Mouse (Mus musculus) lung, embryonic 16.5 days (tissue): ENCODE measurements around the gene Hrh3. TPM values are rescaled to one million over a fixed set of nuclear protein-coding genes. Genes with fewer than 3 reads are reported as not detected.

Experiments used
- ATAC-seq: fragments of 200-750 bp; cut with Nextera tagmentation; 2 replicates; pipeline ENCODE4 v1.8.0; 2017; ENCODE audit warnings: low read depth, mild to moderate bottlenecking, moderate library complexity
- H3K27ac ChIP-seq: fragments of 300-500 bp; sonication (generic); 2 replicates; pipeline ENCODE4 v1.5.1; 2014; ENCODE audit warnings: mild to moderate bottlenecking, control low read depth, low read length
- H3K27me3 ChIP-seq: fragments of 300-500 bp; sonication (generic); 2 replicates; pipeline ENCODE4 v1.6.1; 2014; ENCODE audit warnings: low read depth, low read length, mixed read lengths; ENCODE audit not compliant: control insufficient read depth, insufficient read depth
- H3K36me3 ChIP-seq: fragments of 300-500 bp; sonication (generic); 2 replicates; pipeline ENCODE4 v1.6.1; 2014; ENCODE audit warnings: low read length; ENCODE audit not compliant: control insufficient read depth, insufficient read depth
- H3K4me1 ChIP-seq: fragments of 300-500 bp; sonication (generic); replicated peaks from 2 replicates; pipeline ENCODE4 v1.6.1; 2014; ENCODE audit warnings: low read length, mixed read lengths; ENCODE audit not compliant: control insufficient read depth, insufficient read depth
- H3K4me2 ChIP-seq: fragments of 300-500 bp; sonication (generic); 2 replicates; pipeline ENCODE4 v1.6.1; 2014; ENCODE audit warnings: low read depth, low read length, control low read depth
- H3K4me3 ChIP-seq: fragments of 300-500 bp; sonication (generic); 2 replicates; pipeline ENCODE4 v1.5.1; 2014; ENCODE audit warnings: mild to moderate bottlenecking, low read length, control low read depth
- H3K9ac ChIP-seq: fragments of 300-500 bp; sonication (generic); 2 replicates; pipeline ENCODE4 v1.6.1; 2014; ENCODE audit warnings: low read length, control low read depth
- H3K9me3 ChIP-seq: fragments of 300-500 bp; sonication (generic); 2 replicates; pipeline ENCODE4 v1.6.1; 2016; ENCODE audit warnings: low read length; ENCODE audit not compliant: control insufficient read depth
- WGBS: fragments of 180-500 bp; shearing (Covaris S2); extraction: QIAGEN DNeasy Blood & Tissue Kit; methylation state at CpG from one replicate; pipeline ENCODE4 v1.1.7; 2014; 5-methylcytosine and 5-hydroxymethylcytosine counted together
- polyA plus RNA-seq: library from polyadenylated mRNA; unstranded; fragments of >200 nt; fragmentation: Nextera tagmentation; extraction: Ambion mirVana; gene quantifications from 2 replicates; pipeline ENCODE4 v1.2.1, GENCODE M21; 2015

Hrh3 gene
- polyA plus RNA-seq, 1 experiment from 2014 or later, result not detected

GRCm38 (mm10) chr2:180097585-180097984 is 6.7 kb downstream of the Hrh3 start:
- H3K9me3 ChIP-seq, result no peaks in the 10 kb centered on the region
- H3K9ac ChIP-seq, result no peak overlapping the region
- no peaks in the 10 kb centered on the region for H3K36me3 ChIP-seq
- ATAC-seq, result no peak
- H3K27me3 ChIP-seq, result peaks cover 40% of the 10 kb centered on the region
- no peaks in the 10 kb centered on the region for H3K4me1 ChIP-seq
- no peak overlapping the region for H3K4me2 ChIP-seq
- WGBS, result 28% methylated on average over 3 of the region's 3 CpGs
- H3K27ac ChIP-seq, result no peak overlapping the region
- H3K4me3 ChIP-seq, result no peak overlapping the region

- peaks cover 21% of the 10 kb centered on the region for H3K27me3 ChIP-seq
- H3K9me3 ChIP-seq, result no peaks in the 10 kb centered on the region
- WGBS, result 29% methylated on average over 5 of the region's 5 CpGs
- no peak overlapping the region for H3K4me2 ChIP-seq
- no peaks in the 10 kb centered on the region for H3K36me3 ChIP-seq
- no peak overlapping the region for H3K4me3 ChIP-seq
- peak; percentile 45; the same call in 1 of the 2 replicates for ATAC-seq
- H3K9ac ChIP-seq, result no peak overlapping the region
- H3K4me1 ChIP-seq, result no peaks in the 10 kb centered on the region
- H3K27ac ChIP-seq, result no peak overlapping the region
Measured at GRCm38 (mm10) chr2:180095711-180096110, 8.6 kb downstream of the Hrh3 start.

- ATAC-seq, result no peak
- no peaks in the 10 kb centered on the region; the same call in 1 of the 2 replicates for H3K27me3 ChIP-seq
- no peak overlapping the region for H3K9ac ChIP-seq
- H3K4me1 ChIP-seq, result no peaks in the 10 kb centered on the region
- H3K4me3 ChIP-seq, result no peak overlapping the region
- H3K36me3 ChIP-seq, result peaks cover 3% of the 10 kb centered on the region; the same call in 1 of the 2 replicates
- 49% methylated on average over 11 of the region's 11 CpGs for WGBS
- no peak overlapping the region for H3K4me2 ChIP-seq
- H3K9me3 ChIP-seq, result no peaks in the 10 kb centered on the region
- no peak overlapping the region for H3K27ac ChIP-seq
Measured at GRCm38 (mm10) chr2:180090285-180090684, 14.0 kb downstream of the Hrh3 start.

- Histone ChIP-seq H3K9ac (no peak overlapping the region), H3K4me1 (no peaks in the 10 kb centered on the region), H3K9me3 (no peaks in the 10 kb centered on the region), H3K4me3 (no peak overlapping the region), H3K27me3 (no peaks in the 10 kb centered on the region; the same call in 1 of the 2 replicates), H3K4me2 (no peak overlapping the region), H3K36me3 (peaks cover 4% of the 10 kb centered on the region; the same call in 1 of the 2 replicates), H3K27ac (no peak overlapping the region)
- ATAC-seq, result no peak
- 80% methylated on average over 4 of the region's 4 CpGs for WGBS
Measured at GRCm38 (mm10) chr2:180087472-180087871, 16.8 kb downstream of the Hrh3 start.

GRCm38 (mm10) chr2:180086637-180087027 is 17.7 kb downstream of the Hrh3 start:
- H3K9me3 ChIP-seq, result no peaks in the 10 kb centered on the region
- 83% methylated on average over 5 of the region's 5 CpGs for WGBS

GRCm38 (mm10) chr2:180085926-180086636 is 18.2 kb downstream of the Hrh3 start:
- ATAC-seq, result no peak

More at GRCm38 (mm10) chr2:180086637-180087027, 17.7 kb downstream of the Hrh3 start:
- ATAC-seq, result no peak
- H3K27ac ChIP-seq, result no peak overlapping the region
- no peaks in the 10 kb centered on the region for H3K4me1 ChIP-seq
- H3K36me3 ChIP-seq, result peaks cover 4% of the 10 kb centered on the region; the same call in 1 of the 2 replicates
- no peak overlapping the region for H3K4me3 ChIP-seq
- no peak overlapping the region for H3K9ac ChIP-seq
- no peak overlapping the region for H3K4me2 ChIP-seq
- no peaks in the 10 kb centered on the region; the same call in 1 of the 2 replicates for H3K27me3 ChIP-seq

GRCm38 (mm10) chr2:180084565-180084964 is 19.7 kb downstream of the Hrh3 start:
- ATAC-seq, result no peak
- H3K9me3 ChIP-seq, result no peaks in the 10 kb centered on the region
- H3K4me1 ChIP-seq, result no peaks in the 10 kb centered on the region
- H3K27me3 ChIP-seq, result no peaks in the 10 kb centered on the region
- H3K4me3 ChIP-seq, result no peak overlapping the region
- H3K27ac ChIP-seq, result no peak overlapping the region
- H3K36me3 ChIP-seq, result peaks cover 4% of the 10 kb centered on the region; the same call in 1 of the 2 replicates
- no peak overlapping the region for H3K9ac ChIP-seq
- H3K4me2 ChIP-seq, result no peak overlapping the region
- 17% methylated on average over 3 of the region's 3 CpGs for WGBS

More at GRCm38 (mm10) chr2:180085926-180086636, 18.2 kb downstream of the Hrh3 start:
- Histone ChIP-seq H3K9me3 (no peaks in the 10 kb centered on the region), H3K4me1 (no peaks in the 10 kb centered on the region), H3K27me3 (no peaks in the 10 kb centered on the region; the same call in 1 of the 2 replicates), H3K36me3 (peaks cover 4% of the 10 kb centered on the region; the same call in 1 of the 2 replicates), H3K4me2 (no peak overlapping the region), H3K27ac (no peak overlapping the region), H3K4me3 (no peak overlapping the region), H3K9ac (no peak overlapping the region)
- 65% methylated on average over 16 of the region's 16 CpGs for WGBS

GRCm38 (mm10) chr2:180083063-180083462 is 21.2 kb downstream of the Hrh3 start:
- Histone ChIP-seq H3K4me3 (no peak overlapping the region), H3K4me1 (no peaks in the 10 kb centered on the region), H3K27me3 (no peaks in the 10 kb centered on the region), H3K9me3 (no peaks in the 10 kb centered on the region), H3K4me2 (no peak overlapping the region), H3K9ac (no peak overlapping the region), H3K36me3 (peaks cover 4% of the 10 kb centered on the region; the same call in 1 of the 2 replicates), H3K27ac (no peak overlapping the region)
- WGBS, result 89% methylated on average over 10 of the region's 10 CpGs
- ATAC-seq, result no peak

GRCm38 (mm10) chr2:180080680-180081079 is 23.6 kb downstream of the Hrh3 start:
- ATAC-seq, result no peak; the same call in 1 of the 2 replicates
- 60% methylated on average over 8 of the region's 8 CpGs for WGBS
- Histone ChIP-seq H3K9me3 (no peaks in the 10 kb centered on the region), H3K4me2 (no peak overlapping the region), H3K27ac (no peak overlapping the region), H3K36me3 (peaks cover 4% of the 10 kb centered on the region; the same call in 1 of the 2 replicates), H3K4me1 (no peaks in the 10 kb centered on the region), H3K4me3 (no peak overlapping the region), H3K9ac (no peak overlapping the region), H3K27me3 (no peaks in the 10 kb centered on the region)
